Mouse (Mus musculus): Measurements from ENCODE around the gene Crabp2. TPM values are rescaled to one million over a fixed set of nuclear protein-coding genes. Genes with fewer than 3 reads are reported as not detected.

Gene Crabp2
- total and polyA plus RNA-seq, 3 experiments, result 0.23 to 1.2 TPM; not detected in 1

DNA sequence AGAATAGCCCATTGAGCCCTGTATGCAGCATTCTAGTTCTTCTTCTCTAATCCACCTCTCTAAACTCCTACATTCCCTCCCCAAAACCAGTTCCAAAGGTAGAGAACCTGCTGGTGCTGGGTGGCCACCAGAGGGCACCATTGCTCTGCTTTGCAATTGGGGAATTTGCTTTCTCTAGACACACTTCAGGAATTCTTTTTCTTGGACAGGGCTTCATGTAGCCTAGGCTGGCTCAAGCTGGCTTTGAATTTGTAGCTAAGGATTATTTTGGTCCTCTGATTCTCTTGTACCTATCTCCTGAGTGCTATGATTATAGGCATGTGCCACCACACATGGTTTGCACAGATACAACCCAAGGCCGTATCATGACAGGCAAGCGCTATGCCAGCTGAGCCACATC, 12.7 kb upstream of the Crabp2 start (continued):
- TF ChIP-seq ETS1 (IDR thresholded peaks at IDR 0.05; ENCODE audit: low read depth, low read length), result no peak
- no peak for TF ChIP-seq POLR2A (IDR thresholded peaks at IDR 0.05; ENCODE audit: control insufficient read depth in 1 of 2, insufficient read depth in 1 of 2, low read depth in 1 of 2, low read length in 2 of 2, poor library complexity in 1 of 2)
- no peak for TF ChIP-seq ZNF384 (IDR thresholded peaks at IDR 0.05; ENCODE audit: low read depth, low read length)
- TF ChIP-seq NELFE (IDR thresholded peaks at IDR 0.05; ENCODE audit: low read depth, low read length), result no peak
- TF ChIP-seq EP300 (IDR thresholded peaks at IDR 0.05; ENCODE audit: low read depth in 1 of 2, low read length in 2 of 2), result no peak
- TF ChIP-seq BHLHE40 (IDR thresholded peaks at IDR 0.05; ENCODE audit: borderline replicate concordance, low read depth, low read length), result no peak

DNA sequence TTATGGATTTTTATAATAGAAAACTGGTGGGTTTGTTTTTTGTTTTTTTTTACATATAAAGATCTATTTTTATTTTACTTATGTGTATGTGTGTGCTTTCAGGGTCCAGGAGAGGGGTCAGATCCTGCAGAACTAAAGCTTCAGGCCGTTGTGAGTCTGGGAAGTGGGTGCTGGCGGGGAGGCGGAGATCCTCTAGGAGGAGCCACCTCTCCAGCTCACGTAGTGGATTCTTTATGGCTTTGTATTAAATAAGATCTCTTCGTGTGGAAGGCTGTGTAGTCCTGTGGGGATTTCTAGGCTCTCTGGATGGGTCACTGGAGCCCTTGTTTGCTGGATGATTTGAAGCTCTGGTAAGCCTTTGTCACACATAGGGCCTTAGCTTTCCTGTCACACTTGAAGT, 7.9 kb upstream of the Crabp2 start:
- no peak for TF ChIP-seq CTCF (IDR thresholded peaks at IDR 0.05 in 2 of 3, conservative IDR thresholded peaks at IDR 0.05 in 1 of 3; ENCODE audit: control insufficient read depth in 1 of 3, insufficient read depth in 1 of 3, low read depth in 2 of 3, low read length in 3 of 3, poor library complexity in 1 of 3, severe bottlenecking in 1 of 3)
- TF ChIP-seq ZKSCAN1 (IDR thresholded peaks at IDR 0.05; ENCODE audit: low read depth, low read length), result no peak
- no peak for TF ChIP-seq NELFE (IDR thresholded peaks at IDR 0.05; ENCODE audit: low read depth, low read length)
- no peak for DNase-seq (ENCODE audit: low read depth, low spot score)
- no peak overlapping the region for H3K27ac ChIP-seq (ENCODE audit: control insufficient read depth, low read depth, low read length)
- H3K36me3 ChIP-seq (ENCODE audit: control insufficient read depth in 1 of 2, insufficient read depth in 2 of 2, low read length in 2 of 2), result peaks cover 0 to 42% of the 10 kb centered on the region in 2 experiments; a peak in 3 of 4 replicates
- no peak overlapping the region for H3K9ac ChIP-seq (ENCODE audit: control insufficient read depth, low read depth, low read length, poor library complexity, severe bottlenecking)
- no peaks in the 10 kb centered on the region for H3K9me3 ChIP-seq (replicated peaks; ENCODE audit: insufficient read depth, low read length)
- no peaks in the 10 kb centered on the region; a peak in 1 of 4 replicates for H3K4me1 ChIP-seq (ENCODE audit: control insufficient read depth in 1 of 2, insufficient read depth in 2 of 2, low read length in 2 of 2)
- no peak overlapping the region for H3K4me3 ChIP-seq (ENCODE audit: control insufficient read depth in 1 of 2, insufficient read depth in 1 of 2, low read depth in 2 of 2, low read length in 2 of 2)
- H3K79me2 ChIP-seq (ENCODE audit: control insufficient read depth, insufficient read depth, low read length, poor library complexity), result peaks cover 14% of the 10 kb centered on the region
- H3K27me3 ChIP-seq (ENCODE audit: control insufficient read depth in 1 of 2, insufficient read depth in 2 of 2, low read length in 2 of 2), result no peaks in the 10 kb centered on the region

DNA sequence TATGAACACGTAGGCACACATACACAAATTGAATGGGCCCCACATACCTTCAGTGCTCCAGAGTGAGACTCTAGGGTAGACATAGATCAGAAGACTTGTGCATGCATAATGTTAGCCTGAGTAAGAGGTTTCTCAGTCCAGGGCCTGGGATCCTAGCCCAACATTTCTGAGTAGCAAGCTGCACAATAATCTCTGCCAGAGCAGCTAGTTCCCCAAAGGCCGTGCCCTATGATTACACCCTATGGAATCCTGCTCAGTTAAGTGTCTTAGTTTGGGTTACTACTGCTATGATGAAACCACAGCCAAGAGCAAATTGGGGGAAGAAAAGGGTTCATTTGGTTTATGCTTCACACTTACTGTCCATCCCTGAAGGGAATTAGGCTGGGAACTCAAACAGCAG, 6.0 kb upstream of the Crabp2 start:
- Histone ChIP-seq H3K4me3 (ENCODE audit: control insufficient read depth in 1 of 2, insufficient read depth in 1 of 2, low read depth in 2 of 2, low read length in 2 of 2) (no peak overlapping the region), H3K79me2 (ENCODE audit: control insufficient read depth, insufficient read depth, low read length, poor library complexity) (peaks cover under 1% of the 10 kb centered on the region; the same call in 1 of the 2 replicates), H3K27me3 (ENCODE audit: control insufficient read depth in 1 of 2, insufficient read depth in 2 of 2, low read length in 2 of 2) (no peaks in the 10 kb centered on the region), H3K4me1 (ENCODE audit: control insufficient read depth in 1 of 2, insufficient read depth in 2 of 2, low read length in 2 of 2) (no peaks in the 10 kb centered on the region; a peak in 1 of 4 replicates), H3K27ac (ENCODE audit: control insufficient read depth, low read depth, low read length) (no peak overlapping the region), H3K9me3 (replicated peaks; ENCODE audit: insufficient read depth, low read length) (no peaks in the 10 kb centered on the region), H3K9ac (ENCODE audit: control insufficient read depth, low read depth, low read length, poor library complexity, severe bottlenecking) (no peak overlapping the region), H3K36me3 (ENCODE audit: control insufficient read depth in 1 of 2, insufficient read depth in 2 of 2, low read length in 2 of 2) (peaks cover 0 to 31% of the 10 kb centered on the region in 2 experiments; a peak in 2 of 4 replicates)
- TF ChIP-seq BHLHE40 (IDR thresholded peaks at IDR 0.05; ENCODE audit: borderline replicate concordance, low read depth, low read length) (no peak), SIN3A (IDR thresholded peaks at IDR 0.05; ENCODE audit: low read length) (no peak), UBTF (IDR thresholded peaks at IDR 0.05; ENCODE audit: borderline replicate concordance, insufficient read depth, low read depth, low read length) (no peak), ZMIZ1 (IDR thresholded peaks at IDR 0.05; ENCODE audit: low read depth, low read length) (no peak), MAX (IDR thresholded peaks at IDR 0.05; ENCODE audit: low read length) (no peak), ZKSCAN1 (IDR thresholded peaks at IDR 0.05; ENCODE audit: low read depth, low read length) (no peak)
- no peak for DNase-seq (ENCODE audit: low read depth, low spot score)

DNA sequence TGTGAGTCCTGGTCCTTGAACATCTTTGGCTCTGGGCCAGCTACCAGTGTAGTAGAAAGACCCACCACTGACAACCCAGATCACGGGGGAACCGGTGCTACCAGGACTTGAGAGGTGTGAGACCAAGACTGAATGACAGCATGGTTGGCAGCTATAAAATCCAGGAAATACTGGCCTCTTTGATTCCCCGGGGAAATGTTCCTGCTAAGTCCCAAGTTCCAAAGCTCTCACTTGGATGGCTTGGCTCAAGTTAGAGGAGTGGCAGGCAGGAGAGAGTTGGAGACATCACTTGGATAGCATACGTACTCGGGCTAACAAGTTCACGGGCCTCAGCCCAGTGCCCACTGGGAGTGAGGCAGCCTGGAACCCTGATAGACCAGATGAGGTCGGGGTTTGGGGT, 4.9 kb upstream of the Crabp2 start:
- H3K4me1 ChIP-seq (ENCODE audit: control insufficient read depth in 1 of 2, insufficient read depth in 2 of 2, low read length in 2 of 2), result no peaks in the 10 kb centered on the region
- H3K27me3 ChIP-seq (ENCODE audit: control insufficient read depth in 1 of 2, insufficient read depth in 2 of 2, low read length in 2 of 2), result no peaks in the 10 kb centered on the region
- no peaks in the 10 kb centered on the region for H3K79me2 ChIP-seq (ENCODE audit: control insufficient read depth, insufficient read depth, low read length, poor library complexity)
- TF ChIP-seq RCOR1 (IDR thresholded peaks at IDR 0.05; ENCODE audit: low read depth, low read length) (no peak), USF2 (IDR thresholded peaks at IDR 0.05; ENCODE audit: borderline replicate concordance in 1 of 2, insufficient read depth in 1 of 2, low read depth in 1 of 2, low read length in 2 of 2) (no peak), POLR2A (IDR thresholded peaks at IDR 0.05; ENCODE audit: control insufficient read depth in 1 of 2, insufficient read depth in 1 of 2, low read depth in 1 of 2, low read length in 2 of 2, poor library complexity in 1 of 2) (peak in 1 of 2 experiments; percentile 12; a peak in 1 of 4 replicates)
- no peak overlapping the region for H3K4me3 ChIP-seq (ENCODE audit: control insufficient read depth in 1 of 2, insufficient read depth in 1 of 2, low read depth in 2 of 2, low read length in 2 of 2)
- no peaks in the 10 kb centered on the region for H3K9me3 ChIP-seq (replicated peaks; ENCODE audit: insufficient read depth, low read length)
- DNase-seq (ENCODE audit: low read depth, low spot score), result no peak
- no peak overlapping the region for H3K27ac ChIP-seq (ENCODE audit: control insufficient read depth, low read depth, low read length)
- H3K36me3 ChIP-seq (ENCODE audit: control insufficient read depth in 1 of 2, insufficient read depth in 2 of 2, low read length in 2 of 2), result peaks cover 0 to 24% of the 10 kb centered on the region in 2 experiments; a peak in 2 of 4 replicates
- H3K9ac ChIP-seq (ENCODE audit: control insufficient read depth, low read depth, low read length, poor library complexity, severe bottlenecking), result no peak overlapping the region
